Mouse (Mus musculus): ENCODE measurements at regions not wholly inside any gene's neighbourhood (a gene's known extent, or its start where the extent isn't known, plus 50 kb on each side); places are given as distances from the start of the nearest gene placed in this dataset.

GRCm38 (mm10) chr15:20084958-20085357 lies 364.1 kb upstream of the Cdh12 start:
- DNase-seq (ENCODE audit: low spot score) = no peak
- no peaks in the 10 kb centered on the region for H3K27me3 ChIP-seq (ENCODE audit: control insufficient read depth, insufficient read depth, low read length)
- H3K4me2 ChIP-seq (ENCODE audit: low read depth, low read length) = no peak overlapping the region
- H3K4me3 ChIP-seq (ENCODE audit: low read depth, low read length) = no peak overlapping the region
- no peaks in the 10 kb centered on the region for H3K4me1 ChIP-seq (ENCODE audit: control insufficient read depth, insufficient read depth)
- no peak overlapping the region for H3K27ac ChIP-seq (ENCODE audit: low read depth)
- 65% methylated on average over 2 of the region's 2 CpGs for WGBS
- no peak for ATAC-seq (ENCODE audit: insufficient read depth, low read depth)
- H3K36me3 ChIP-seq (replicated peaks; ENCODE audit: control insufficient read depth, insufficient read depth, low read length) = no peaks in the 10 kb centered on the region
- no peaks in the 10 kb centered on the region for H3K9me3 ChIP-seq (replicated peaks; ENCODE audit: control insufficient read depth, low read length)
- H3K9ac ChIP-seq (replicated peaks; ENCODE audit: low read depth, low read length) = no peak overlapping the region
- no peak for TF ChIP-seq EP300 (IDR thresholded peaks at IDR 0.05; ENCODE audit: low read depth)
- TF ChIP-seq CTCF (IDR thresholded peaks at IDR 0.05; ENCODE audit: low read depth) = no peak

GRCm38 (mm10) chr15:20089780-20090179 lies 359.3 kb upstream of the Cdh12 start:
- no peaks in the 10 kb centered on the region for H3K27me3 ChIP-seq (ENCODE audit: control insufficient read depth, insufficient read depth, low read length)
- no peaks in the 10 kb centered on the region for H3K9me3 ChIP-seq (replicated peaks; ENCODE audit: control insufficient read depth, low read length)
- H3K4me2 ChIP-seq (ENCODE audit: low read depth, low read length) = no peak overlapping the region
- TF ChIP-seq EP300 (IDR thresholded peaks at IDR 0.05; ENCODE audit: low read depth) = no peak
- no peak for TF ChIP-seq CTCF (IDR thresholded peaks at IDR 0.05; ENCODE audit: low read depth)
- no peak for ATAC-seq (ENCODE audit: insufficient read depth, low read depth)
- H3K9ac ChIP-seq (replicated peaks; ENCODE audit: low read depth, low read length) = no peak overlapping the region
- no peak overlapping the region for H3K27ac ChIP-seq (ENCODE audit: low read depth)
- no peak for DNase-seq (ENCODE audit: low spot score)
- no peak overlapping the region for H3K4me3 ChIP-seq (ENCODE audit: low read depth, low read length)
- H3K4me1 ChIP-seq (ENCODE audit: control insufficient read depth, insufficient read depth) = no peaks in the 10 kb centered on the region
- no peaks in the 10 kb centered on the region for H3K36me3 ChIP-seq (replicated peaks; ENCODE audit: control insufficient read depth, insufficient read depth, low read length)

- H3K4me2 ChIP-seq (ENCODE audit: low read depth, low read length) = no peak overlapping the region
- H3K4me3 ChIP-seq (ENCODE audit: low read depth, low read length) = no peak overlapping the region
- DNase-seq (ENCODE audit: low spot score) (no peak), ATAC-seq (ENCODE audit: insufficient read depth, low read depth) (no peak)
- H3K27me3 ChIP-seq (ENCODE audit: control insufficient read depth, insufficient read depth, low read length) = no peaks in the 10 kb centered on the region
- H3K9ac ChIP-seq (replicated peaks; ENCODE audit: low read depth, low read length) = no peak overlapping the region
- H3K4me1 ChIP-seq (ENCODE audit: control insufficient read depth, insufficient read depth) = no peaks in the 10 kb centered on the region
- TF ChIP-seq CTCF (IDR thresholded peaks at IDR 0.05; ENCODE audit: low read depth) (no peak), EP300 (IDR thresholded peaks at IDR 0.05; ENCODE audit: low read depth) (no peak)
- H3K36me3 ChIP-seq (replicated peaks; ENCODE audit: control insufficient read depth, insufficient read depth, low read length) = no peaks in the 10 kb centered on the region
- no peak overlapping the region for H3K27ac ChIP-seq (ENCODE audit: low read depth)
- 86% methylated on average over 3 of the region's 3 CpGs for WGBS
- H3K9me3 ChIP-seq (replicated peaks; ENCODE audit: control insufficient read depth, low read length) = no peaks in the 10 kb centered on the region
Measured at GRCm38 (mm10) chr15:20090522-20090921, 358.5 kb upstream of the Cdh12 start.

GRCm38 (mm10) chr15:20095764-20096163 lies 353.3 kb upstream of the Cdh12 start:
- WGBS = 57% methylated on average over 1 of the region's 1 CpGs
- no peaks in the 10 kb centered on the region for H3K4me1 ChIP-seq (ENCODE audit: control insufficient read depth, insufficient read depth)
- no peak overlapping the region for H3K4me3 ChIP-seq (ENCODE audit: low read depth, low read length)
- no peak overlapping the region for H3K4me2 ChIP-seq (ENCODE audit: low read depth, low read length)
- H3K27me3 ChIP-seq (ENCODE audit: control insufficient read depth, insufficient read depth, low read length) = no peaks in the 10 kb centered on the region
- H3K27ac ChIP-seq (ENCODE audit: low read depth) = no peak overlapping the region
- no peaks in the 10 kb centered on the region for H3K36me3 ChIP-seq (replicated peaks; ENCODE audit: control insufficient read depth, insufficient read depth, low read length)
- H3K9ac ChIP-seq (replicated peaks; ENCODE audit: low read depth, low read length) = no peak overlapping the region
- ATAC-seq (ENCODE audit: insufficient read depth, low read depth) = no peak
- no peak for DNase-seq (ENCODE audit: low spot score)
- peaks cover 5% of the 10 kb centered on the region; the same call in 1 of the 2 replicates for H3K9me3 ChIP-seq (replicated peaks; ENCODE audit: control insufficient read depth, low read length)
- no peak for TF ChIP-seq EP300 (IDR thresholded peaks at IDR 0.05; ENCODE audit: low read depth)

GRCm38 (mm10) chr15:20119518-20119917 lies 329.5 kb upstream of the Cdh12 start:
- H3K4me1 ChIP-seq (ENCODE audit: control insufficient read depth, insufficient read depth) = no peaks in the 10 kb centered on the region

GRCm38 (mm10) chr15:20123586-20123985 lies 325.5 kb upstream of the Cdh12 start:
- ATAC-seq (ENCODE audit: insufficient read depth, low read depth) = no peak
- no peak overlapping the region for H3K4me2 ChIP-seq (ENCODE audit: low read depth, low read length)
- no peaks in the 10 kb centered on the region for H3K4me1 ChIP-seq (ENCODE audit: control insufficient read depth, insufficient read depth)
- no peak overlapping the region for H3K4me3 ChIP-seq (ENCODE audit: low read depth, low read length)
- H3K9ac ChIP-seq (replicated peaks; ENCODE audit: low read depth, low read length) = no peak overlapping the region
- no peak for TF ChIP-seq EP300 (IDR thresholded peaks at IDR 0.05; ENCODE audit: low read depth)
- TF ChIP-seq CTCF (IDR thresholded peaks at IDR 0.05; ENCODE audit: low read depth) = no peak
- no peaks in the 10 kb centered on the region for H3K36me3 ChIP-seq (replicated peaks; ENCODE audit: control insufficient read depth, insufficient read depth, low read length)
- H3K27ac ChIP-seq (ENCODE audit: low read depth) = no peak overlapping the region
- no peaks in the 10 kb centered on the region for H3K27me3 ChIP-seq (ENCODE audit: control insufficient read depth, insufficient read depth, low read length)
- 72% methylated on average over 3 of the region's 3 CpGs for WGBS
- DNase-seq (ENCODE audit: low spot score) = no peak
- no peaks in the 10 kb centered on the region for H3K9me3 ChIP-seq (replicated peaks; ENCODE audit: control insufficient read depth, low read length)

More at GRCm38 (mm10) chr15:20119518-20119917, 329.5 kb upstream of the Cdh12 start:
- 76% methylated on average over 2 of the region's 2 CpGs for WGBS
- Histone ChIP-seq H3K4me3 (ENCODE audit: low read depth, low read length) (no peak overlapping the region), H3K9me3 (replicated peaks; ENCODE audit: control insufficient read depth, low read length) (no peaks in the 10 kb centered on the region), H3K4me2 (ENCODE audit: low read depth, low read length) (no peak overlapping the region), H3K36me3 (replicated peaks; ENCODE audit: control insufficient read depth, insufficient read depth, low read length) (no peaks in the 10 kb centered on the region), H3K9ac (replicated peaks; ENCODE audit: low read depth, low read length) (no peak overlapping the region), H3K27me3 (ENCODE audit: control insufficient read depth, insufficient read depth, low read length) (no peaks in the 10 kb centered on the region), H3K27ac (ENCODE audit: low read depth) (no peak overlapping the region)
- DNase-seq (ENCODE audit: low spot score) (no peak), ATAC-seq (ENCODE audit: insufficient read depth, low read depth) (no peak)
- no peak for TF ChIP-seq CTCF (IDR thresholded peaks at IDR 0.05; ENCODE audit: low read depth)
- TF ChIP-seq EP300 (IDR thresholded peaks at IDR 0.05; ENCODE audit: low read depth) = no peak
